Mouse (Mus musculus): ENCODE measurements around the gene Slit2.

The Slit2 gene

DNA sequence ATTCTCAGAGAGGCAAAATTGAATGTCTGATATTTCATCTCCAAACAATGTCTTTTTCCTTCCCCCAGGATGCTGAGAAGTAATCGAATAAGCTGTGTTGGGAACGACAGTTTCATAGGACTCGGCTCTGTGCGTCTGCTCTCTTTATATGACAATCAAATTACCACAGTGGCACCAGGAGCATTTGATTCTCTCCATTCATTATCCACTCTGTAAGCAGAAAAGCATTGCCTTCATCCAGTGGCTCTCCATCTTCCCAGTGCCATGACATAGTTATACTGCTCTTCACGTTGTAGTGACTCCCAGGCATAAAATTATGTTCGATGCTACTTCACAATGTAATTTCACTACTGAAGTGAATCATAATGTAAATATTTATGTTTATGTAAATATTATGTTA is 252.3 kb downstream of the Slit2 start:
- DNase-seq: no peak

DNA sequence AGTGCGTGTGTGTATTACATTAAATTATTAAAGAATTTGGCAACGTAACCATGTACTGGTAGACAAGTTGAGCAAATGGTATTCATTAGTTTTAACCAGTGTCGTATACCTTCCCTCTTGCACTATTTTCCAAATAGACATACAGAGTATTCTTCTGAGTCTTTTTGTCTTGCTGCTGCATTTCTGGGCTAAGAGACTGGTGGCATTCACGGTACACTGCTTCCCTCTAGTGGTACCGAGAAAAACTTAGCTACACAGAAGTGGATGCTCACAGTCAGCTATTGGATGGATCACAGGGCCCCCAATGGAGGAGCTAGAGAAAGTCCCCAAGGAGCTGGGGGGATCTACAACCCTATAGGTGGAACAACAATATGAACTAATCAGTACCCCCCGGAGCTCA is 257.8 kb downstream of the Slit2 start:
- DNase-seq: peak; percentile 10

DNA sequence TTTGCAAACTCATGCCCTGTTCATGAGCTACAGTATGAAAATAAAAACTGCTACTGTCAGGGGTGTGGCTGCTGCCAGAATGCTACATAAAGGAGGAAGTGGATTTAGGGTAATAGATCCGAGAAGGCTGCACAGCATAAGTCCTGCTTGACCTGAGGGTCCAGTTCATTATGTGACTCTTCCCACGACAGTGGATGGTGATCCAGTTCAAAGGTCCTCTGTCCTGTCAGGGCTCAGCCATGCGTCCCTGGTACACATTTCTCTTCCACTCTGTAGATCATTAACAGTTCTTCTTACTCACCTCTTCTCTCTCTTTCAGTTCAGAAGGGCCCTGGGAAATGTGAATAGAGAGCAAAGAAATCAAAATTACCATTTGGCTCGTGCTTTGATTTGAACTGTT is 265.4 kb downstream of the Slit2 start:
- DNase-seq: no peak

DNA sequence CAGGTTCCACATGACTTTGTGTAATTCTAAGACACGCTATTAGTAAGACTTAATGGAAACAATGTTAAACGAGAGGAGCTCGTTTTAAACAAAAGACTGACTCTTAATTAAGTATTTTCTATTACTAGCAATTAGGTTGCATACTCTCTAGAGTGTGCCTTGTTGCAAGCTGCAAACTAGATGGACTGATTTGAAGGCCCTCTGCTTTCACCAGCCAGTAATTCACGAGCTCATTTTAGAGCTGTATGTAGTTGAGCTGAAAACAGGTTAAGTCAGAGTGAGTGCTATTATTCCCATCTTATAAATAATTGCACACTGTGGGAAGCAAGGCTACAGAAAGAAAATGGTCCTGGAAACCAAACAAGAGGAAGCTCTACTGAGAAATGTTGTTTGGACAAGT is 294.6 kb downstream of the Slit2 start:
- no peak for DNase-seq

DNA sequence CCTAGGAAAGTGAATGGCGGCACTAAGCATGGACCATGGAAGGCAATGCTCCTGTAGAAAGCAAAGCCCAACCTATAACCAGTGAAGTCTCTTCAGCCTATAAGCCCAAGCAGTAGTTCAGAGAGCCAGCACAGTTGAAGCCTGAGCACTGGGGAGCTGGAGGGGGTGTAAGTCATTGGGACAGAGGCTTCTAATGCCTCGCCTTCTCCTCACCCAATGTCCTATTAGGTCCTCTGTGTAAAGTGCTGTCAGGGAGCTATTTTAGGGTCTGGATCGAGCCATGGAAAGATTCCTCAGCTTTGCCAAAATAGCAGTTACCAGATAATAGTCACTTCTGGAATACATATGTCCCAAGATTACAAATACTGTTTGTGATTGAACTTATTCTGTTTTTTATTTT is 318.2 kb downstream of the Slit2 start:
- no peak for DNase-seq

DNA sequence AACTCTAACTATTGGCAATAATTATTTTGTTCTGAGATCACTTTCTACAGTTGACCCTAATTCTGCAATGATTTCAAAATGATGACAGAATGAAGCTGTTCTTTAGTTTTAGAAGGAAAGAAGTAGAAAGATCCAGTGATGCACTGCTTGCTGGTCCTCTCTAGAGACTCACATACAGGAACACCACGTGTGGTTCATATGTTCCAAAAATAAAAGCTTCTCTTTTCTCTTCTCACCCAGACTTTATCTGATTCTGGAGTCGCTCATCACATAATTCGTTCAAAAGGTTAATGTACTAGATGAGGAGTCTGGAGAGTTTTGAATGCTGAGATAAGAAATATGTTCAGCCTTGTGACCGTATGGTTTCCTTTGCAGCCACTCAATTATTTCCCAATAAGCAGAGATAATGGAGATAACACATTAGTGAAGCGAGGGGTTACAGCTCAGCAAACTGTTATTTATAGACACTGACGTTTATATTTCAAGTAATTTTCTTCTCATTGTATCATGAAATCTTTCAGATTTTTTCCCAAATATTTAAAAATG is 332.2 kb downstream of the Slit2 start:
- DNase-seq: no peak

DNA sequence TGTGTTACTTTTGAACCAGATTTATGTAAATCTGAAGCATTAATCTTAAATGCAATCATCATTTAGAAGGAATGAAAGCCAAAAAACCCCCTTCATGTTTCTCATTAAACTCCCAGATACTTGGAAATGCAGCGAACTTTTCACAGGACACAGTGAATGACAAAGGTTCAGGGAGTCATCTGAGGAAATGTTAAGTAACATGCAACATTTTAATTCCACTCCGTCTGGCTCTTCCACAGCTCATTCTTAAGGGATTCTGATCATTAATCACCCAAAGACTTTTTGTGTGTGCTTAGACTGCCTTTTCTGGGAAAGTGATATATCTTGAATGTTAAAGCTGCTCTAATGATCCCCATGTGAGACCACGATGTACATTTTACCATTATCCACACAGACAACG is 337.7 kb downstream of the Slit2 start:
- DNase-seq: no peak

DNA sequence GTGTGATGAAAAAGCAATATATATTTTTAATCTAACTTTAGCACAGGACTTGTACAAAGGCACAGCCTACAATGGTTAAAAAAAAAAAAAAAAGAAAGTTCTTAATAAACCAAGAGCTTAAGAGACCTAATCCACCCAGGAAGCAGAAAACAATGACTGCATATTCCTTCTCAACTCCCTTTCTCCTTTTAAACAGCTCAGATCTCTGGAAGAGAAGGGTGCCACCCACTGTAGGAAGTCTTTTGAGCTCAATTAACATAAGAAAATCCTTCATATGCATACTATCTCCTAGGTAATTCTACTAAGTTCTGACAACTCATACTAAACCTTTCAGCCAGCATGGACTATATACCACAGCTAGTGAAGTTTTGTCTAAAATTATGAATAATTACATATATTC is 343.3 kb downstream of the Slit2 start:
- DNase-seq: no peak

DNA sequence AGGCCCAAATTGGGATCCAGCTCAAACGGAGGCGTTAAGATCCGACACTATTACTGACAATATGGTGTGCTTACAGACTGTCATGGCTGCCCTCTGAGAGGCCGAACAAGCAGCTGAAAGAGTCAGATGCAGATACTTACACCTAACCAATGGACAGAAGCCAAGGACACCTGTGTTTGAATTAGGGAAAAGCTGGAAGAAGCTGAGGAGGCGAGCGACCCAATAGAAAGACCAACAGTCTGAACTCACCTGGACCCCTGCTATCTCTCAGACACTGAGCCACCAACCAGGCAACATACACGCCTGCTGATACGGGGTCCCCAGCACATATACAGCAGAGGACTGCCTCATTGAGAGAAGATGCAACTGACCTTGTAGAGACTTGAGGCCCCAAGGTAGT is 344.7 kb downstream of the Slit2 start, which contains the start of gene 5730480H06Rik:
Gene 5730480H06Rik, plus strand, starts transcription at position 301 of the 400 bp plus-strand sequence.
- no peak for DNase-seq

DNA sequence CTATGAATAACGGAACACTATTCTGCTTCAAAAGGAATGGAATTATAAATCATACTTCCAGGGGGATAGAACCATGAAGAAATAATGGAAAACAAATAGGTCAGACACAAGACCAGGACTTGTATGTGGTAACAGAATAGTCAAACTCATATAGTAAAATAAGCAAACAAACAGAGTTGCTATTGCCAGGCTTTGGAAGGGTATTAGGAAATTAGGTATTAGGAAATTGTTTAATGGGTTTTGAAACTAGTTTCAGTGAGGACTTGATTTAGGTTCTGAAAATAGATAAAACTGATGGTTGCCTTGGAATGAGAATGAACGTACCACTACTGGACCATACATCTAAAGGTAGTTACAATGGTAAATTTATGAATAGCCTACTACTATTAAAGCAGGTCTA is 346.8 kb downstream of the Slit2 start:
- DNase-seq: no peak

DNA sequence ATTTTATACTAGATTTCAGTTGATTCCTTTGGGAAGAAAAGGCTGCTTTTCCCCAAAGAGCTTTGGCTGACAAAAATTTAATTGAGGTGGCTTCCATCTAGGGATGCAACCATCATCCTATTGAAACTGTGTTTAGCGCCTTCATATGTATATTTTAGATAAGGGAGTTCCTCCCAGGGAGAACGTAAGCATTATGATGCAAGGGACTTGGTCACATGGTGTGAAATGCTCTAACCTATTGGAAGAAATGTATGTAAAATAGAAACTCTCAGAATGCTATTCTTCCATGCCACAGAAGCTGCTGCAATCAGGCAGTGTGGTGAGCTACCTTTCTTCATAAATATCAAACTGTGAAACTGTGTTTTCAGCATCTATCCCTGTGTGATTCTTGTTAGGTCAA is 347.9 kb downstream of the Slit2 start:
- DNase-seq: no peak

DNA sequence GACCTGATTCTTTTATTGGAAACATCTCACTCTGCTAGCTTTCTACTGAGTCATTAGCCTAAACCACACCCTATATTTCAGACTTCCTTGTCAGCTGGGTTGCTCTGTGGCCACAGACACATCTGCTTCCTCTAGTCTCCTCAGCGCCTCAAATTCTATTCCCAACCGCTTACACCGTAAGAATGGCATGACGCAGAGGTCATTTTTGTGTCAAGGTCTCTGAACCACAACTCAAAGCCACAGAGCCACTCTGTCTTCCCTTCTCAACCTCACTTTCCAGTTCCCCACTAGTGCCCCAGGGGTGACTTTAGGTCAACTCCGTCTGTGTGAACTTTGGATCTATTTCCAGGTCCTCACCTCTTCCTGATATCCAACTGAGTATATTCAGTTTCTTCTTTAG is 348.5 kb downstream of the Slit2 start:
- DNase-seq: no peak

DNA sequence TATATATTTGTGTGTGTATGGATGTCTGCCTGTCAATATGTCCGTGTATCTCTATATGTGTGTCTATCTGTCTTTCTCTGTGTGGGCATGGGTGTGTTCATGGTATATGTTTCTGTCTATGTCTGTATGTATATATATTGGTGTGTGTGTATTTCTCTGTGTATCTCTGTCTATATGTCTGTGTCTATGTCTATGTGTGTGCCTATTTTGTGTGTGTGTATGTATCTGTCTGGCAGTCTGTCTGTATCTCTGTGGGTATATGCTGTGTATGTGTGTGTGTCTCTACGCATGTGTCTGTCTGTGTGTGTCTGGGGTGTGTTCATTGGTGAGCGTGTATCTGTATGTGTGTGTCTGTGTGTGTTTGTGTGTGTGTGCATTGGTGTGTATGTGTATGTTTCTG is 350.5 kb downstream of the Slit2 start:
- DNase-seq: no peak

DNA sequence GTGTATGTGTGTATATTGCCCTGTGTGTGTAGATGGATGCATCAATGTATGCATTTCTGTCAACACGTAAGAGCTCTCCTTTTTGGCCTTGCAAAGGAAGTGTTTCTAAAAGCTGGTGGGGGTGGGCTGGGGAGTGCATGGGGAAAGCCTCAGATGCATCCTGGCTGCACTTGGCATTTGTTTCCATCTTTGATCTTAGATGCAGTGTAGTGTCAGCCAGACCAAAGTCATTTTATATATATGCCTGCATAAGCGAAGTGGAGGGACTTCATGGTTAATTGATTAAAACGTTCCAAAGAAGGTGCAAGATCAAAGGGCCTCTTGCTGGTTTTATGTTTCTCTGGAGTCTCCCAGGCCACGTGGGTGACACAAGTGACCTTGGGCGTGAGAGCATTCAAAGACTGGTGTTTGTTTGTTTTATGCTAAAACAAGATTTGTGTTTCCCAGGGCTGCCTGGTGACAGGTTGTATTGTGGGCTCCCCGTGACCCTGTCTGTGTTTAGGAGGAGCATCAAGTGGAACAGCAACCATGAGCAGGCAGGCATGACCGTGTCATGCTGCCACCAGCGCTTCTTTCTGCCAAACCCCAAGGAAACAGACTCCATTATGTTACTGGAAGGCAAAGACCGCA is 351.1 kb downstream of the Slit2 start:
- no peak for DNase-seq

DNA sequence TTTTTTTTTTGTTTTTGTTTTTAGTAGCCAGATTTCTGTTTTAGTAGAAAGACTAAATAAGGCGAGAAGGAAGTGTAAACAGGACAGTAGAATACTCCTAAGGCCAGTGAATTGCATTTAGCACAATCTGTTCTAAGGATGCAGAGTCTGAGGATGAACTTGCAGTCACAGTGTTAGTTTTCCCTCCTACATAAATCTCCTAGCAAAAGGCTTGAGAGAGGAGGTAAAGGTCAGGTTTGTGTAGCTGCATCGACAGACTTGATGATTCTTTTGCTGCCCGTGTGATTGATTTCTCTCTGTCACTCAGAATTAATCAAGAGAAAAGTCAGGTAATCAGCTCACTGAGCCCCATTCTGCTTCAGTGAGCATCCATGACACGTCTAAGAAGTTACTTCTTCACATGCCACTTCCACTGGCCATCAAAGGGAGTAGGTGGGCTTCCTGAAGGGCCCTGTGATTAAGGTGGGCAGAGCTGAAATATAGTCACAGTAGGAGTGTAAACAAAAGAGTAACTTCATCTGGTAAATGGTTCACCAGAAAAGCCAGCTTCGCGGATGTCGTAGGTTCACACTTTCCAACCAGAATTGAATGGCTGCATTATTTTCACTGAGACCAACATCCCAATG is 358.0 kb downstream of the Slit2 start:
- no peak for DNase-seq

DNA sequence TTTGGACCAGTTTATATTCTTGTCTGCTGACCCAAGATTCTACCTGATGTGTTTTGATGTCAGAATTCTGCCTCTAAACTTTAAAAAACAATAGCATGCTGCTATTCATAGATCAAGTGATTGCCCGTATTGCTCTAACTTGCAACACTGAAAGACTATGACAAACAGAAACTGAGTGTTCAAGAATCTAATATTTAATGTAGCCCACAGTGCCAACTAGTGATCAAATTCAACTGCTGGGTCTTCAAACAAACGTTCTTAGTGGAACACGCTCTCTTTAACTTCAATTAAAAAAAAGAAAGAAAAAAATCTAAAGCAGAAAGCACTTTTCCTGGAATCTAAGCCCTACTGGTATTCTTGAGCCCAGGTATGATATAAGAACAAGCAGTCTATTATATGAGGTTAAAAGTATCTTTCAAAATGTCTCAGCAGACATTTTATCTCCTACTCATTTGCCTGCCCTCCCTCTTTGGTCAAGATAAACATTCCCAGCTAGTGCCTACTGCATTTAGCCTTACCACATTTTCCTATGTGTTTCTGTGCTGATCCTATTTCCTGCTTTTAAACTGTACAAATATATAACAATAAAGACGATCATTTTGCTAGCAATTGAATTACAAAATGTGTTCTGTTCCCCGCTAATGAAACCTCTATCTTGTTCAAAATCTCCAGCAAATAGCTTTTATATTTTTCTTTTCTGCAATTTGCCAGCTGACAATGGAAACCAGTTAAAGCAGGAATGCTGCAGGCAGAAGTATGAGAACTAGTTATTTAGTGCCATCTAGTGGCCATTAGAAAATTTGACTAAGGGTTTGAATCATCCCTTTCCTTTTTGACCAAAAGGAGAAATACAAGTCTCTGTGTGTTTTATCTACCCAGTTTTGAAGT is 362.4 kb downstream of the Slit2 start:
- DNase-seq: no peak

DNA sequence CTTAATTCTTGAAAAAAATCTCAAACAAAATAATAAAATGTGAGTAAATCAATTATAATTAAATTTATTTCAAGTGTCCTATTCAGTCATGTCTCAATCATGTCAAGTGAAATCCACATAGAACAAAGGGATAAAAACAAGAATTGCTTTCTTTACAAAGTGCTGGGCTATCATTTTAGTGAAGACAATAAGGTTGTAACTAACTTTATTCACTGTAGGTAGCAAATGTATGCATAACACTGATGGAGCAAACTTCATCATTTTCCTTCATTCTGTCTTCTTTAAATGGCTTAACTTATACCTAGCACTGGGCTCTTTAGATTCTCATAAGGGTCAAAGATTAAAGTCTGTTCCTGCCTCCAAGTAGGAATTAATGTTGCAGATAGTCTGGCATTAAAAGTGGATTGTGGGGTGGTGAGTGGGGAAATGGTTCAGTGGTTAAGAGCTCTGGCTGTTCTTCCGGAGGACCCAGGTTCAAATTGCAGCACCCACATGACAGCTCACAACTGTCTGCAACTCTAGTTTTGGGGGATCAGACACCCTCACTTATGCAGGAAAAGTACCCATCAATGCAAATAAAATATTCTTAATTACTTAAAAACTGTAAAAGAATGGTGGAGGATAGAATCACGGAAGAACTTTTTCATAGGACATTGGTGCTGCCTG is 363.2 kb downstream of the Slit2 start:
- no peak for DNase-seq

DNA sequence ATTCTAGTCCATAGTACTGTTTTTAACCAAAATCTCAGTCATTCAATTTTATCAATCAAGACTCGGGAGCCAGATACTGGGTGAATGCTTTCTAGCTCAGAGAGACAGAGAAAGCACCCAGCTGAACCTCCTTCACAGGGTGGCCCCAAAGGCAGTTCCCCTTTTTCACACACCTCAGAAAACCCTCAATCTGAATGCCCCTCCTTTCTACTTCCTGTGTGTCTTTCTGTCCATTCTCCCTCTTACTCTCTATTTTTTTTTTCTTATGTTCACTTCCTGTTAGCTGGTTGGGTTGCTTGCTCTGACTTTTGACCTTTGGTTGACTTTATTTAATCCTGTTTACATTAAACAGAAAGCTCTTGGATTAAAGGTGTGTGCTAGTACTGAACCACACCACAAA is 366.4 kb downstream of the Slit2 start:
- no peak for DNase-seq
